ENCODE assay signal across 10 mouse cellular contexts in the genomic region with DNA sequence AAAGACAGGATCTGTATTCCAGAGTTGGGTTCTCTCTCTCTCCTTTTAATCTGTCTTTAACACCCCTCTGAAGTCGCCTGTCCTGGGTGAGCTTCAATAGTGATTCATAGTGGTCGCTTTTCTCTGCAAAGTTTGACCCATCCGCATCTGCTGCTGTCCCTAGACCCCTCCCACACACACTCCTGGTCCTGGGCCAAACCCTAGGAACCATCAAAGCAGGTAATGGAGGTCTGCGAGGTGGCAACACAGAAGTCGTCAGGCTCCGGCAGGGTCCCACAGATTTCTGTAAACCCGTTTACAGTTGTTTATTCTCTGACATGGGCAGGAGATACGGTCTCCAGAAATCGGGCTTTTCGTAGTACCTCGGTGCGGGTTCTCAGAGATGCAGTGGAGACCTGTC.
DNase-seq lines count a peak whose midpoint lies in the region; ATAC-seq and TF ChIP-seq lines count a peak whose summit lies in the region.
"Had no signal": no experiment of that assay in that cellular context is flagged by ENCODE, and none has a peak within 500 bp of the region (broad histone marks: within the 10 kb centered on the region; RNA-seq: fewer than 3 reads in every experiment).

No protein-coding gene starts in this region.

- no peak overlapping the region for H3K27ac ChIP-seq in liver, embryonic 11.5 days (ENCODE audit: low read depth, low read length)
- H3K27ac ChIP-seq in forebrain, embryonic 11.5 days (ENCODE audit: low read depth, low read length), result no peak overlapping the region
- no peak overlapping the region for H3K27ac ChIP-seq in intestine, postnatal 0 days (ENCODE audit: low read depth, low read length)
- no peak overlapping the region for H3K27ac ChIP-seq in neural tube, embryonic 13.5 days (replicated peaks)

- H3K36me3 ChIP-seq in liver, embryonic 11.5 days (ENCODE audit: control insufficient read depth, insufficient read depth, low read length), result no peaks in the 10 kb centered on the region
- H3K36me3 ChIP-seq in forebrain, embryonic 11.5 days (ENCODE audit: control insufficient read depth, insufficient read depth, low read length), result no peaks in the 10 kb centered on the region
- no peaks in the 10 kb centered on the region for H3K36me3 ChIP-seq in intestine, postnatal 0 days (ENCODE audit: control insufficient read depth, insufficient read depth)
- no peaks in the 10 kb centered on the region for H3K36me3 ChIP-seq in neural tube, embryonic 13.5 days
- H3K36me3 ChIP-seq: G1E had no signal

- no peak overlapping the region for H3K9ac ChIP-seq in liver, embryonic 11.5 days (ENCODE audit: low read depth, low read length)
- H3K9ac ChIP-seq in forebrain, embryonic 11.5 days (ENCODE audit: low read length), result no peak overlapping the region; the same call in 1 of the 2 replicates
- no peak overlapping the region for H3K9ac ChIP-seq in intestine, postnatal 0 days (ENCODE audit: low read depth, low read length)
- H3K9ac ChIP-seq in neural tube, embryonic 13.5 days, result peak overlapping the region; percentile 74

- H3K4me2 ChIP-seq in liver, embryonic 11.5 days, result peak overlapping the region; percentile 64
- H3K4me2 ChIP-seq in forebrain, embryonic 11.5 days (ENCODE audit: low read depth, low read length, severe bottlenecking), result peak overlapping the region; percentile 50
- H3K4me2 ChIP-seq in intestine, postnatal 0 days (replicated peaks; ENCODE audit: low read depth), result peak overlapping the region; percentile 57
- H3K4me2 ChIP-seq in neural tube, embryonic 13.5 days, result peak overlapping the region; percentile 57

- no peak for DNase-seq in liver, embryonic 11.5 days (ENCODE audit: low spot score)
- no peak for DNase-seq in liver
- DNase-seq in forebrain, embryonic 11.5 days (ENCODE audit: low spot score), result no peak
- no peak for DNase-seq in layer of hippocampus, adult 9-11 months
- no peak for DNase-seq in layer of hippocampus, postnatal 14 days (ENCODE audit: low spot score in 2 of 2)
- DNase-seq in left cerebral cortex, adult 11 months (ENCODE audit: low spot score), result no peak

- no peaks in the 10 kb centered on the region for H3K9me3 ChIP-seq in liver, embryonic 11.5 days (ENCODE audit: control insufficient read depth, low read length)
- no peaks in the 10 kb centered on the region for H3K9me3 ChIP-seq in forebrain, embryonic 11.5 days (ENCODE audit: control insufficient read depth, low read length)
- no peaks in the 10 kb centered on the region for H3K9me3 ChIP-seq in intestine, postnatal 0 days (ENCODE audit: control insufficient read depth)
- no peaks in the 10 kb centered on the region for H3K9me3 ChIP-seq in neural tube, embryonic 13.5 days

- WGBS in liver, embryonic 11.5 days, result 20% methylated on average over 12 of the region's 12 CpGs
- WGBS in forebrain, embryonic 11.5 days, result 42% methylated on average over 12 of the region's 12 CpGs
- 51% methylated on average over 12 of the region's 12 CpGs for WGBS in intestine, postnatal 0 days
- WGBS in neural tube, embryonic 13.5 days, result 40% methylated on average over 12 of the region's 12 CpGs

- no peak for ATAC-seq in liver, embryonic 11.5 days (replicated peaks; ENCODE audit: low FRiP score)
- ATAC-seq in forebrain, embryonic 11.5 days (replicated peaks; ENCODE audit: low FRiP score), result 0 out of 2 replicates have a peak, but pooled peaks have one; percentile 32
- no peak for ATAC-seq in intestine, postnatal 0 days
- ATAC-seq in neural tube, embryonic 13.5 days (ENCODE audit: low read depth), result no peak

- H3K4me1 ChIP-seq in liver, embryonic 11.5 days (replicated peaks; ENCODE audit: control insufficient read depth, insufficient read depth, low read length), result 0 out of 2 replicates have a peak, but pooled peaks cover 4% of the 10 kb centered on the region
- peaks cover 8% of the 10 kb centered on the region; the same call in 1 of the 2 replicates for H3K4me1 ChIP-seq in forebrain, embryonic 11.5 days (replicated peaks; ENCODE audit: control insufficient read depth, insufficient read depth, low read length)
- peaks cover 3% of the 10 kb centered on the region; the same call in 1 of the 2 replicates for H3K4me1 ChIP-seq in intestine, postnatal 0 days (replicated peaks; ENCODE audit: control insufficient read depth, insufficient read depth, low read length)
- peaks cover 30% of the 10 kb centered on the region for H3K4me1 ChIP-seq in neural tube, embryonic 13.5 days (replicated peaks)

- no peak for TF ChIP-seq CTCF in intestine, postnatal 0 days (IDR thresholded peaks at IDR 0.05; ENCODE audit: low read depth)

- H3K4me3 ChIP-seq in liver, embryonic 11.5 days (ENCODE audit: low read depth, low read length), result peak overlapping the region; percentile 37; the same call in 1 of the 2 replicates
- H3K4me3 ChIP-seq in forebrain, embryonic 11.5 days (ENCODE audit: low read depth, low read length), result peak overlapping the region; percentile 25; the same call in 1 of the 2 replicates
- H3K4me3 ChIP-seq in intestine, postnatal 0 days (ENCODE audit: low read depth, low read length), result peak overlapping the region; percentile 36; the same call in 1 of the 2 replicates
- peak overlapping the region; percentile 38 for H3K4me3 ChIP-seq in neural tube, embryonic 13.5 days
- H3K4me3 ChIP-seq: erythroblast, embryonic 14.5 days had no signal

- H3K27me3 ChIP-seq in liver, embryonic 11.5 days (replicated peaks; ENCODE audit: control insufficient read depth, insufficient read depth, low read length), result peaks cover 34% of the 10 kb centered on the region
- H3K27me3 ChIP-seq in forebrain, embryonic 11.5 days (ENCODE audit: control insufficient read depth, insufficient read depth, low read length), result peaks cover 3% of the 10 kb centered on the region; the same call in 1 of the 2 replicates
- H3K27me3 ChIP-seq in intestine, postnatal 0 days (replicated peaks; ENCODE audit: control insufficient read depth, insufficient read depth, low read length), result peaks cover 31% of the 10 kb centered on the region
- H3K27me3 ChIP-seq in neural tube, embryonic 13.5 days, result peaks cover 32% of the 10 kb centered on the region
